Mouse (Mus musculus) spleen, adult 18-20 months (tissue): ENCODE data around the gene Podxl.

Experiments
- DNase-seq, 2 experiments: peaks; one replicate each; pipeline ENCODE4 v3.0.0; 2022; ENCODE audit warnings: mixed read lengths in 2 of 2

The Podxl gene

DNA sequence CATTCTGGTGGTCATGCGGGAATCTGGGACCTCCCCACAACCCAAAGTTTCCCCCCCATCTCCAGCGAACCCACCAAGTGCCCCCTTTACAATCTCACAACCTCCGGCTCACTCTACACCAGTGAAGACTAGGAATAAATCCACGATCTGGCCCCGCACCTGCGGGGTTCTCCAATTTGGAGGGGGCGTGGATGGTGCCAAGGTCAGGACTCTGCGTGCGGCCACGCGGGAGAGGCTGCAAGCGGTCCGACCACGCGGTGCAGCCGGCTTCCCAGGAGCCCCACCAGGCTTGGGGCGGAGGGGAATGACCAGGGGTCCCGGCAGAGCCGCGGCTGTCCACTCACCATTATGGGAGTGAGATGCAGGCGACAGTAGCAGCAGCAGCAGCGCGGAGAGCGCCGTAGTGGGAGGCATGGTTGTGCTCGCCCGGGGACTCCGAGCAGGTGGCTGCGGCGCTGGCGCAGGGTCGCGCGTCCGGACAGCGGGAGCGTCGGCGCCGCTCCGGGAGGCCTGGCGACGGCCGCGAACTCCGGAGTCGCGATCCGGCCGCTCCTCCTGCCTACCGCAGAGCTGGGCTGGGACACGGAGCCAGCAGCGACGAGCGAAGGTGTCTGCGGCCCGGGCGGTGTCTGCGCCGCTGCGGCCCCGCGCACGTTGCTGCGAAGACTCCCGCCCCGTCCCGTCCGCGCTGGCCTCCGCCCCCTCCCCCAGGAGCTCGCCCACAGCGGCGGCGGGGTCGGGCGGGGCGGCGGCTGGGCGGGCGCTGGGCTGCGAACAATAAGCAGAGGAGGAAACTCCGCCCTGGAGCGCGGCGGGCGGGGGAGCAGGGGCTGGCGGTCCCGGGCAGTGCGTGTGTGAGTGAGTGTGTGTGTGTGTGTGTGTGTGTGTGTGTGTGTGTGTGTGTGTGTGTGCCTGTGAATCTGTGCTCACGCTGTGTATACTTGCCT is at the start of gene Podxl:
TSS of gene Podxl (minus strand) at position 747 of the 947 bp plus-strand sequence.
- DNase-seq: peak; percentile 24 to 37

GRCm38 (mm10) chr6:31612560-31613270 is 48.9 kb upstream of the Podxl start:
- DNase-seq: no peak

GRCm38 (mm10) chr6:31606429-31606828 is 42.6 kb upstream of the Podxl start:
- no peak for DNase-seq

GRCm38 (mm10) chr6:31604629-31605265 is 41.0 kb upstream of the Podxl start:
- DNase-seq: no peak

GRCm38 (mm10) chr6:31602489-31602888 is 38.7 kb upstream of the Podxl start:
- no peak for DNase-seq

DNA sequence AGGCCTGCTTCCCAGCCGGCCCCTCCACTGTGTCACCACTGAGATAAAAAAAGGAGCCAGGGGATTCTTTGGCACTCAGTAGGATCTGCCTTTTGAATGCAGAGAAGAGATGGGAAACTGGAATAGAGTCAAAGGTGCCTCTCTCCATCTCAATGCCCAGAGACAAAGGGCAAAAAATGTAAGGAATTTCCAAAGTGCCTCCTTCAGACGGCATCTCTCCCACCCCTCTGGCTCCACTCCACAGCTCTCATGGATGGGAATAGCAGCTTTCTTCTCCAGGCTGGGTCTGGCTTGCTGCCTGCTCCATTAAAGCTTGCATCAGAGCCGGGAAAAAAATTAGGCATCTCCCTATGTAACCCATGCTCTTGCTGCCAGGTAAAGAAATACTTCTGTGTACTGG is 37.4 kb upstream of the Podxl start:
- DNase-seq: no peak

GRCm38 (mm10) chr6:31599863-31600262 is 36.1 kb upstream of the Podxl start:
- DNase-seq: no peak

- no peak for DNase-seq
Measured at GRCm38 (mm10) chr6:31598349-31598911, 34.6 kb upstream of the Podxl start.

- DNase-seq: no peak
Measured at GRCm38 (mm10) chr6:31597136-31597460, 33.3 kb upstream of the Podxl start.

DNA sequence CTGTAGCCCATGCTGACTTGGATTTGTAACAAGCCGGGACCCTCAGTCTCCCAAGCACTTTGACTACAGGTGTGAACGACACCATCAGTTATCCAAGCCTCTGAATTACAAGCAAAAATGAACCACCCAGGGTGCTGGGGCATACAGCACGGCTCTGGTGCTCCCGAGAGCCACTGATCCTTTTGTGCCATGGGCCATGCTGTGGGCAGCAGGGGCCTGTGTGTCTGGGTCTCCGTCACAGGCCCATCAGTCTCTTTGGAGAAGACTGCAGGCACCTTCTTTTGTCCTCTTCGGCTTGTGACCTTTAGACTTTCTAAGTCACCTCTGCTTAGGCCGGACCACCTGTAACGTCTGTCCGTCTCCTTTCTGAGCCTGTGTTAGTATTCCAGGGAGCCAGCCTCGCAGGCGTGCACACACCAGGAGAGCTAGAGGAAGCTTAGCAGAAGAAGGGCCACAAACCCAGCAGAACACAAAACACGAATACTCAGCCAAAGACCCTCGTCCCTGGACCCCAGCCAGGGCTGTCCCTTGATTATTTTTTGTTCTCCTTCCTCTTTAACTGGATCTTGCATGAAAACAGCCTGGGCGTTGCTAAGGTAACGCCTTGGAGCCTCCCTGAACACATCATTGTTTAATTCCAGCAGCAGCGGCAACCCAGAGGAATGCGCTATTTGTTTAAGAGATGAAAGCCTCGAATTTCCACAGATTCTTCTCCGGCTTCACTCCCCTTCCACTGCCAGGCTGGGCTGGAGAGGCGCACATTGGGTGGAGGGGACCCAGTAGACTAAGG is 32.8 kb upstream of the Podxl start:
- no peak for DNase-seq

GRCm38 (mm10) chr6:31592579-31593238 is 28.9 kb upstream of the Podxl start:
- DNase-seq: no peak

- DNase-seq: no peak
Measured at GRCm38 (mm10) chr6:31592128-31592527, 28.3 kb upstream of the Podxl start.

GRCm38 (mm10) chr6:31591676-31592075 is 27.9 kb upstream of the Podxl start:
- DNase-seq: no peak

GRCm38 (mm10) chr6:31590754-31591153 is 27.0 kb upstream of the Podxl start:
- no peak for DNase-seq

GRCm38 (mm10) chr6:31589268-31589667 is 25.5 kb upstream of the Podxl start:
- DNase-seq: no peak

- DNase-seq: no peak
Measured at GRCm38 (mm10) chr6:31587655-31588054, 23.9 kb upstream of the Podxl start.

GRCm38 (mm10) chr6:31586127-31586526 is 22.3 kb upstream of the Podxl start:
- no peak for DNase-seq

DNA sequence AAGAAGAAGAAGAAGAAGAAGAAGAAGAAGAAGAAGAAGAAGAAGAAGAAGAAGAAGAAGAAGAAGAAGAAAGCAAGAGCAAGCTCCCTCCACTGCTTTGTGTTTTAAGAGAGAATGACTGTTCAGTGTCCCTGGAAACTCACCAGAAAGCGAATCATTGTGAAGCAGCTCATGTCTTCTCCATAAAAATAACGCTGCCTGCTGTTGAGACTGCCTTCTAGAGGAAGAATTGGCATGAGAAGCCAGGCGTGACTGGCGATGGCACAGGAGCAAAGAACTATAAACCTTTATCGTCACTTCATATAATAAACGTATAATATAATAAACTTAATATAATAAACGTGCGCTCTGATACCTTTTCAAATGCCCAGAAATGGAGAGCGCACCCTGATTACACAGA is 12.4 kb upstream of the Podxl start:
- no peak for DNase-seq

DNA sequence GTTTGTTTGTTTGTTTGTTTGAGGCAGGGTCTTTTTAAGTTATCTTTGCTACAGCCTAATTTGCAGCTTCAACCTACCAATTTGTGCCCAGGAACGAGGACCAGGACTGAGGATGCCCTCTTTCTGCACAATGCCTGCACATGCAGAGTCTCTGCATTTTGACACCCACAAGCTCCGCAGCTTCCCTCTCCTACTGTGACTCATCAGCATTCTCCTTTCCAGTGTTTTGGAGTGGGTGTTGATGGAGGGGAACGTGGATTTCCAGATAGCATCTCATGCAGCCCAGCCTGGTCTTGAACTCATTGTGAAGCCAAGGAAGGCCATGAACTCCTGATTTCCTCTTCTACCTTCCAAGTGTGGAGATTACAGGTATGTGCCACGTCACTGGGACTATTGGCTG is 11.3 kb upstream of the Podxl start:
- DNase-seq: no peak

DNA sequence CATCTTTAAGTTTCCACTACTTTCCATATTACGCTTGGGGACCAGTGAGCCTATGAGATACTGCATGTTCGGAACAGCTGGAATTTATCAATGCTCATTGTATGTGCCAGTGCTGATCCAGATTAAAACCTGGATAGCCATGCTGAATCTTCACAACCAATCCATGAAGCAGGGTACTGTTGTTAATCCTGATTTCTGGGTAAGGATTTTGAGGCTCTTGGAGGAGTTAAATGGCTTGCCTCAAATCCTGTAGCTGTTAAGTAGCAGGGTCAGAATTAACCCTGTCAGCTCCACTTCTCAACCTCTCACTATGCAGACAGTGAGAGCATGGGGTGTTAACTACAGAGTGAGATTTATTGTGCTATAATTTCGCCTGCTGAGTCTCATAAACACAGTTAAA is 7.7 kb upstream of the Podxl start:
- no peak for DNase-seq

DNA sequence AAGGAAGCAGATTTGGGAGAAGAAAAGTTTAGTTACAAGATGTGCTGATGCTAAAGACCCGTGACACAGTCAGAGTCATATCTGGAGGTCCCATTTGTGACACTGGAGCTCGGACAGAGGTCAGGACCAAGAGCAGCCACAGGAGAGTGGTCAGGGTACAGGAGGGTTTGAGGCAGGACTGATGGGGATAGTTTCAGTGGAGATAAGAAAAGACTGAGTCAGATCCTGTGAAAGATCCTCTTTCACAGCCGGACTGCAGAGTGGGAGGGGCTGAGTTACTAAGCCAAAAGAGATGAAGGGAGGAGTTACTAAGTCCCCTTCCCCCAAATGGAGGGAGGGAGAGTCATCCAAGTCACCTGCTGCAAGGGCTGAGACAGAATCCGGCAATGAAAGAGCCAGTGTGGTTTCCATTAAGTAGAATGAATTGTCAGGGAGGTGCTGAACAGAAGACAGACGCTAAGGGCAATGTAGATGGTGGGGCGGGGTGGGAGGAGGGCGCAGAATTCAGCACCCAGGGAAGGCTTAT is 4.4 kb upstream of the Podxl start:
- DNase-seq: no peak

DNA sequence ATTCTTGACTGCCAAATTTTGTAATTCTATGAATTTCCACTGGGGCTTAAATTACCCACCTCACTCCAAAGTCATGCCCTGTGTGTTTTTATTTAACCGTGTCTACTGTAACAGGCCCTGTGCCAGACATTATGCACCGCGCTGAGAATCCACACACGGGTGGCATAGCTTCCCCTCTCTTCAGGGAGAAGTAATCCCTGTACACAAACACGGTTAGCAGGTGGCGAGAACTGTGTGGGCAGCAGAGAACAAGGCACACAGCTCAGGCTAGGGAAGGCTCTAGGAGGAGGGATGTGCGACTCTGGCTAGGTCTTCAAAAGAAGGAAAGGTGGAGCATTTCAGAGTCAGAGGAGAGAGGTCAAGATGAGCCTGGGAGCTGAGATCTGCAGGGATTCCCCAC is 3.4 kb upstream of the Podxl start:
- no peak for DNase-seq
